Mouse (Mus musculus) midbrain, postnatal 0 days (tissue): ENCODE results near the gene Pik3r3. TPM values are rescaled to one million over a fixed set of nuclear protein-coding genes. Genes with fewer than 3 reads are reported as not detected.

Experiments
- ATAC-seq: fragments of 200-750 bp; cut with Nextera tagmentation; 2 replicates; pipeline ENCODE4 v1.8.0; 2017; ENCODE audit warnings: moderate number of reproducible peaks, mild to moderate bottlenecking, moderate TSS enrichment, moderate library complexity; ENCODE audit not compliant: low FRiP score
- DNase-seq: peaks from one replicate; pipeline ENCODE4 v3.0.0-alpha.2; 2015; ENCODE audit warnings: low spot score
- H3K27ac ChIP-seq: fragments of 300-500 bp; sonication (generic); 2 replicates; pipeline ENCODE4 v1.5.1; 2014; ENCODE audit warnings: low read depth, mild to moderate bottlenecking, low read length, mixed read lengths
- H3K27me3 ChIP-seq: fragments of 300-500 bp; sonication (generic); 2 replicates; pipeline ENCODE4 v1.6.1; 2014; ENCODE audit warnings: low read length, control low read depth, mixed read lengths; ENCODE audit not compliant: insufficient read depth
- H3K36me3 ChIP-seq: fragments of 300-500 bp; sonication (generic); 2 replicates; pipeline ENCODE4 v1.6.1; 2014; ENCODE audit warnings: low read length, control low read depth, mixed read lengths; ENCODE audit not compliant: insufficient read depth
- H3K4me1 ChIP-seq: fragments of 300-500 bp; sonication (generic); 2 replicates; pipeline ENCODE4 v1.6.1; 2014; ENCODE audit warnings: mild to moderate bottlenecking, control low read depth, antibody characterized with exemption, low read length, mixed read lengths; ENCODE audit not compliant: insufficient read depth
- H3K4me2 ChIP-seq: fragments of 300-500 bp; sonication (generic); 2 replicates; pipeline ENCODE4 v1.6.1; 2014; ENCODE audit warnings: low read depth, mild to moderate bottlenecking, low read length, mixed read lengths; ENCODE audit not compliant: poor library complexity, severe bottlenecking
- H3K4me3 ChIP-seq: fragments of 300-500 bp; sonication (generic); 2 replicates; pipeline ENCODE4 v1.5.1; 2014; ENCODE audit warnings: low read depth, mild to moderate bottlenecking, low read length, moderate library complexity
- H3K9ac ChIP-seq: fragments of 300-500 bp; sonication (generic); replicated peaks from 2 replicates; pipeline ENCODE4 v1.6.1; 2014; ENCODE audit warnings: mild to moderate bottlenecking, low read length, moderate library complexity, mixed read lengths; ENCODE audit not compliant: poor library complexity, severe bottlenecking
- H3K9me3 ChIP-seq: fragments of 300-500 bp; sonication (generic); 2 replicates; pipeline ENCODE4 v1.6.1; 2016; ENCODE audit warnings: low read length, control low read depth
- CTCF ChIP-seq: IDR thresholded peaks from 2 replicates; pipeline ENCODE4 v1.5.1; 2016; ENCODE audit warnings: antibody characterized with exemption, mild to moderate bottlenecking
- WGBS: fragments of 180-500 bp; shearing (Covaris S2); extraction: QIAGEN DNeasy Blood & Tissue Kit; methylation state at CpG from one replicate; pipeline ENCODE4 v1.1.7; 2014; 5-methylcytosine and 5-hydroxymethylcytosine counted together
- polyA plus RNA-seq: library from polyadenylated mRNA; unstranded; fragments of >200 nt; fragmentation: Nextera tagmentation; extraction: Ambion mirVana; gene quantifications from 2 replicates; pipeline ENCODE4 v1.2.1, GENCODE M21; 2015
- total RNA-seq: library from RNA; depleted of rRNA; stranded (reverse); fragments of >200 nt; gene quantifications from 2 replicates; pipeline ENCODE4 v1.2.3, GENCODE M21; 2014; rRNA removed

Gene Pik3r3
- total RNA-seq: 48.3 and 59.5 TPM in 2 replicates
- polyA plus RNA-seq: 39.5 and 47.3 TPM in 2 replicates

DNA sequence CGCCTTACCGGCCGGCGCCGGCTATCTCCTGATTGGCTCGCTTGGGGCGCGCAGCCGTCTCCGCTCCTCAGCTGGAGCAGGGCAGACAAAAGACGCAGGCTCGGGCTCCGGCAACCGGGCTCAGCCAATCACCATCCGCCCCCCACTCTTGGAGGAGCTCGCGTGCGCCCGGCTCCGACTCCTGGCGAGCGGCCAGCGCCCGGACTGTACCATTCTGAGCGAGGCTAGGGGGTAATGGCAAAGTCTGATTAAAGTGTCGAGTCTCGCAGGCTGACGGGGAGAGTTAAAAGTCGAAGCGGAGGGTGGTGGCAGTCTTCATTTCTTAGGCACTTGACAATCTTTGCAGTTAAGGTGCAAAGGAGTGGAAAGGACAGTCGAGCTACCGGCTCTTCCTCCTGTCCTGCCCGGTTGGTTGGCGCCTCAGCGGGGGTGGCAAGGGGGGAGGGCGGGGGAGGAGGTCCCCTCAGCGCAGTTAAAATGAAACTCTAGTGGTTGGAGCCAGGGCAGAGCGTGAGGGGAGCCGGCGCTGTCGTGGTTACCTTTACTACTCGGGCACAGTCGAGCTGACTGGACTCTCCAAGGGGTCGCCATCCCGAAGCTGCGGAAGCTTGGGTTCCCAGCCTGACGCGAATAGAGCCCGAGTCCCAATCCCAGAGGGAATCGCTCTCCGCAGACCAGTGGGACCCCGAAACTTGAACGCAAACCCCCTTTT lies at the start of gene Pik3r3:
Pik3r3 (plus strand) TSS at position 479 of the 712 bp plus-strand sequence.
- no peaks in the 10 kb centered on the region for H3K27me3 ChIP-seq
- peak within 1 kb of the TSS; percentile 99 for H3K27ac ChIP-seq
- DNase-seq (peak; percentile 99), ATAC-seq (peak; percentile 99)
- peaks cover 4% of the 10 kb centered on the region; the same call in 1 of the 2 replicates for H3K4me1 ChIP-seq
- H3K4me3 ChIP-seq: peak within 1 kb of the TSS; percentile 78
- WGBS: under 1% methylated on average over 51 of the region's 53 CpGs
- no peaks in the 10 kb centered on the region for H3K9me3 ChIP-seq
- H3K4me2 ChIP-seq: peak within 1 kb of the TSS; percentile 68
- H3K36me3 ChIP-seq: no peaks in the 10 kb centered on the region
- peak within 1 kb of the TSS; percentile 84 for H3K9ac ChIP-seq
- peak; percentile 2; the same call in 1 of the 2 replicates for TF ChIP-seq CTCF

DNA sequence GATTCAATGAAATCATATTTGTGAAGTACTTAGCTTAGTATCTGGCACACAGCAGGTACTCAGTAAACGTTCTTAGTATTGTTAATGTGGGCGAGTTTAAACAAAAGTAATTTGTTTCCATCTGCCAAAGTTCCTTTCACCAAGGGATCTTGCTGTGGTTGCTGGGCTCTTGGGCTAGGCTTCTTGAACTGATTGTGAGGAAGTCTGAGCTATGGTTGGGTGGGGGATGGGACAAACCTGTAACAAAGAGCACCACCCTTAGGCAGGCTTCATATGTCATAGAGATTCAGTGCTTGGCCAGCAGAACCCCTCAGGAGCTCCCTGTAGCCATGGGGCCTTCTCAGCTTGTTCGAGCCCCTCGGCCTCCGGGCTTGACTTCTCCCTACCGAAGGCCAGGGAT lies 48.3 kb upstream of the Pik3r3 start, which contains the start of the genes 1700042G07Rik and Gm49337:
1700042G07Rik (plus strand) TSS at position 301 of the 400 bp plus-strand sequence.
Gm49337 (plus strand) TSS at position 313 of the 400 bp plus-strand sequence.
- WGBS: 86% methylated on average over 6 of the region's 6 CpGs
- ATAC-seq: no peak
- no peaks in the 10 kb centered on the region for H3K9me3 ChIP-seq

DNA sequence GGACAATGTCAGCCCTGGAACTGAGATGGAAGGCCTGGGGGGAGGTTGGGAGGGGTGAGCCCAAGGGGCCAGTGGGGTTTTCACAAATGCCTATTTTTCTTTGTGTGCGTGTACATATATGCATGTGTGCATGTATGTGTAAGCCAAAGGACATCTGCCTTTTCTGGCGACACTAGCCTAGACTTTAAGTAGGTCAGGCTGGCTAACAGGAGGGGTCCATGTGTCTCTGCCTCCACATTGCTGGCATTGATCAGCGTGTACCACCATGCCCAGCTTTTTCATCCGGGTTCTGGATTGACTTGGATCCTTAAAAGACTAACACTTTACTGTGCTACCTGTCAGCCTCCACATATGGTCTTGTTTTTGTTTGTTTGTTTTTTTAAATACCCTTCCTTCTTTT lies 47.7 kb upstream of the Pik3r3 start:
- H3K4me3 ChIP-seq: no peak overlapping the region
- DNase-seq (no peak), ATAC-seq (no peak)
- WGBS: 84% methylated on average over 4 of the region's 4 CpGs
- no peaks in the 10 kb centered on the region; the same call in 1 of the 2 replicates for H3K4me1 ChIP-seq
- H3K27me3 ChIP-seq: no peaks in the 10 kb centered on the region
- H3K9ac ChIP-seq: no peak overlapping the region
- H3K36me3 ChIP-seq: no peaks in the 10 kb centered on the region
- H3K9me3 ChIP-seq: no peaks in the 10 kb centered on the region
- H3K27ac ChIP-seq: no peak overlapping the region
- no peak overlapping the region for H3K4me2 ChIP-seq
- TF ChIP-seq CTCF: no peak

More for the DNA sequence above, 48.3 kb upstream of the Pik3r3 start, which contains the start of the genes 1700042G07Rik and Gm49337:
- Histone ChIP-seq H3K4me1 (no peaks in the 10 kb centered on the region; the same call in 1 of the 2 replicates), H3K4me2 (no peak within 1 kb of the TSS), H3K4me3 (no peak within 1 kb of the TSS), H3K27ac (no peak within 1 kb of the TSS), H3K36me3 (no peaks in the 10 kb centered on the region), H3K9ac (no peak within 1 kb of the TSS), H3K27me3 (no peaks in the 10 kb centered on the region)
- TF ChIP-seq CTCF: no peak
- no peak for DNase-seq

DNA sequence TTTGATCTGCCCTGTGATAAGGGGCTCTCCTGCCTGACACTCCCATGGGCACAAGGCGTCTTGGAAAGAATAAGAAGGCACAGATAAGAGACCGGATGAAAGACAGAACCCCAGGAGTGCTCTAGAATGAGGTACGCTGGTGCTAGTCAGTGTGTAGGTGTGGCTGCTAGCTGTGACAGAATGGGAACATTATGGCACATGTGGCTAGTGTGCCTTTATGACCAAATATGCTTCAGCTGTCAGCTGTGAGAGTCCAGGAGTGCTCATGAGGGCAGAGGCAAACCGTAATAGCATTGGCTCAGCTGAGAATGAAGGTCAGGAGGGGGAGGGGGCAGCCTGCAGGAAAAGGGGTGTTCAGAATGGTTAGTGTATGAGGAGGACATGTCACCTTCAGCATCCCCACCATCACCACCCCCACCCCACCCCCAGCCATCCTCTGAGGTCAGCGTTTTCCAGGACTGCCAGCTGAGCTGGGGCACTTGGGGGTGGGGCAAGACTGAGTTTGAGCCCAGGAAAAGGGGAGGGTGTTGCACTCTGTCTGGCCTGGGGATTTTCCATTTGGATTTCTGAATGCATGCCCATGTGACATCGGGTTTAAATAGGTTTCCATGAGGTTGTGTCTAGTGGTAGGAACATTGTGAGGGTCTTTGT lies 46.8 kb upstream of the Pik3r3 start:
- 44% methylated on average over 6 of the region's 6 CpGs for WGBS
- DNase-seq (no peak), ATAC-seq (no peak)
- Histone ChIP-seq H3K27ac (no peak overlapping the region), H3K4me2 (no peak overlapping the region), H3K36me3 (no peaks in the 10 kb centered on the region), H3K9me3 (no peaks in the 10 kb centered on the region), H3K4me3 (no peak overlapping the region), H3K9ac (no peak overlapping the region), H3K27me3 (no peaks in the 10 kb centered on the region), H3K4me1 (no peaks in the 10 kb centered on the region; the same call in 1 of the 2 replicates)
- no peak for TF ChIP-seq CTCF

DNA sequence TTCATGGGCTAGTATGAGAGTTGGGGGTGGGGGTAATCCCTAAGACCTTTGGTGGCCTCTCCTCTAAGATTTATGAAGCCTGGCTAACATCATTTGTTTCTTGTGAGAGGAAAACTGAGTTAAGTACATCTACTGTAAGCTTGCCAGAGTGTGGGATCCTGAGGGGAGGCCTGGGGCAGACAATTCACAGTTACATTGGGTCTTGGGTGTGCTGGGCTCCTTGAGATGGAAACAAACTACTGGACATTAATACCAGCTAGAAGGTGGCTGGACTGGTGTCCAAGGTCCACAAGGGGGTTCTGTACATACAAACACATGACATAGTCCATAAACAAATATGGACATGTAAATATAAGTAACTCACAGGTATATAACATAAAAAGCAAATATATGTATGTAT lies 46.3 kb upstream of the Pik3r3 start:
- no peaks in the 10 kb centered on the region for H3K36me3 ChIP-seq
- no peaks in the 10 kb centered on the region for H3K9me3 ChIP-seq
- no peak for ATAC-seq
- no peak for TF ChIP-seq CTCF
- H3K4me2 ChIP-seq: 0 out of 2 replicates have a peak overlapping the region, but pooled peaks have one; percentile 12
- no peaks in the 10 kb centered on the region; the same call in 1 of the 2 replicates for H3K4me1 ChIP-seq
- no peaks in the 10 kb centered on the region for H3K27me3 ChIP-seq
- H3K27ac ChIP-seq: peak overlapping the region; percentile 75; the same call in 1 of the 2 replicates
- no peak overlapping the region for H3K9ac ChIP-seq
- H3K4me3 ChIP-seq: no peak overlapping the region
- no peak for DNase-seq
